Mouse (Mus musculus) liver, embryonic 12.5 days (tissue): ENCODE data around the gene Pias4. TPM values are rescaled to one million over a fixed set of nuclear protein-coding genes. Genes with fewer than 3 reads are reported as not detected.
A peak's percentile ranks its signal among the peaks of the same experiment; 100 is the strongest.

Experiments
- ATAC-seq: fragments of 200-750 bp; cut with Nextera tagmentation; 2 replicates; pipeline ENCODE4 v1.8.0; 2017; ENCODE audit warnings: moderate number of reproducible peaks, mild to moderate bottlenecking, moderate library complexity
- H3K27ac ChIP-seq: fragments of 300-500 bp; sonication (generic); 2 replicates; pipeline ENCODE4 v1.5.1; 2016; ENCODE audit warnings: mild to moderate bottlenecking
- H3K27me3 ChIP-seq: fragments of 300-500 bp; sonication (generic); replicated peaks from 2 replicates; pipeline ENCODE4 v1.6.1; 2016; ENCODE audit warnings: mild to moderate bottlenecking, moderate library complexity
- H3K36me3 ChIP-seq: fragments of 300-500 bp; sonication (generic); 2 replicates; pipeline ENCODE4 v1.6.1; 2016; ENCODE audit warnings: mild to moderate bottlenecking, moderate library complexity
- H3K4me1 ChIP-seq: fragments of 300-500 bp; sonication (generic); 2 replicates; pipeline ENCODE4 v1.6.1; 2016
- H3K4me2 ChIP-seq: fragments of 300-500 bp; sonication (generic); 2 replicates; pipeline ENCODE4 v1.6.1; 2016; ENCODE audit warnings: mild to moderate bottlenecking, moderate library complexity
- H3K4me3 ChIP-seq: fragments of 300-500 bp; sonication (generic); 2 replicates; pipeline ENCODE4 v1.5.1; 2016; ENCODE audit warnings: mild to moderate bottlenecking, moderate library complexity
- H3K9ac ChIP-seq: fragments of 300-500 bp; sonication (generic); 2 replicates; pipeline ENCODE4 v1.6.1; 2016; ENCODE audit warnings: mild to moderate bottlenecking, moderate library complexity
- H3K9me3 ChIP-seq: fragments of 300-500 bp; sonication (generic); replicated peaks from 2 replicates; pipeline ENCODE4 v1.6.1; 2016; ENCODE audit warnings: mild to moderate bottlenecking, moderate library complexity
- WGBS: fragments of 180-500 bp; shearing (Covaris S2); methylation state at CpG from one replicate; pipeline ENCODE4 v1.1.7; 2016; ENCODE audit not compliant: insufficient replicate concordance; 5-methylcytosine and 5-hydroxymethylcytosine counted together
- polyA plus RNA-seq: library from polyadenylated mRNA; unstranded; fragments of >200 nt; fragmentation: Nextera tagmentation; extraction: Ambion mirVana; gene quantifications from 2 replicates; pipeline ENCODE4 v1.2.1, GENCODE M21; 2016

Pias4 gene
- polyA plus RNA-seq, 1 experiment from 2014 or later, result 28.9 TPM

DNA sequence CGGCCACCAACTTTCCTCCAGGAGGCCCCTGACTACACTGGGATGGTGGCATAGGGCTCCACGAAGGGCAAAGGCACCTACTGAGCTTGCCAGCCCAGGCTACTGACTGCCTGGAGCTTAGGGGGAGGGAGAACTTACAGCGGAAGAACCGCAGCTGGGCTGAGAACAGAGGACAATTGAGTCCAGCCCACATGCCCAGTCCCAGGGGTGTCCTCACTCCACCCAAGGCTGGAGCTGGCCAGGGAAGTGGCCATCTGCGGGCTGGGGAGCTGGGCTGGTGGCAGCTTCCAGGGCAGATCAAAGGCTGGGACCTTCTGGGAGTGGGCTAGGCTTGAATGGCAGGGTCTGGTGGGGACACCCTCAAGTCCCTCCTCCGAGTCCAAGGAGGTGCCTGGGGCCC, 13.0 kb downstream of the Pias4 start:
- H3K9me3 ChIP-seq, result no peaks in the 10 kb centered on the region
- no peak for ATAC-seq
- H3K9ac ChIP-seq, result no peak overlapping the region
- peaks cover 28% of the 10 kb centered on the region for H3K4me1 ChIP-seq
- no peak overlapping the region for H3K4me2 ChIP-seq
- H3K27me3 ChIP-seq, result no peaks in the 10 kb centered on the region
- peaks cover 92% of the 10 kb centered on the region for H3K36me3 ChIP-seq
- no peak overlapping the region for H3K4me3 ChIP-seq
- peak overlapping the region; percentile 45; the same call in 1 of the 2 replicates for H3K27ac ChIP-seq
- 81% methylated on average over 6 of the region's 6 CpGs for WGBS

GRCm38 (mm10) chr10:81154313-81154712, 13.4 kb downstream of the Pias4 start:
- Histone ChIP-seq H3K4me3 (no peak overlapping the region), H3K27ac (no peak overlapping the region), H3K4me1 (peaks cover 28% of the 10 kb centered on the region), H3K4me2 (no peak overlapping the region), H3K9me3 (no peaks in the 10 kb centered on the region), H3K27me3 (no peaks in the 10 kb centered on the region), H3K9ac (no peak overlapping the region), H3K36me3 (peaks cover 94% of the 10 kb centered on the region)
- 90% methylated on average over 12 of the region's 12 CpGs for WGBS
- ATAC-seq, result no peak

DNA sequence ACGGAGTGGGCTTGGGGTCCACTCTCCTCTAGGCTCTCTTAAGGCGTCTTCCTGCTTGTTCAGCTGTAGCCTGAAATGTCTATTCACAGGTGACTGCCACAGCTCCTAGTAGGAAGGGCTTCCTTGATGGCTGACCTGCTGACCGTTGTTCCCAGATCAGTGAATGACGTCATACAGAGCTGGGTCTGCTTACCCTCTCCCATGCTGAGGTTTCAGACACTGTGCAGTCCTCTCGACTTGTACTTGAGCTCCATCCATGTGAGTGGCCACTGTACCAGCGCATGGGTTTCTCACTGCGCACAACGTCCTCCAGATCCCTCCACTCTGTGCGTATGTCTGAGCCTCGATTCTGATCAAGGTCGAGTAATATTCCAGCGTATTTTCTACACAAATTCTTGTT, 15.1 kb downstream of the Pias4 start:
- H3K4me2 ChIP-seq, result no peak overlapping the region
- H3K36me3 ChIP-seq, result peaks cover 94% of the 10 kb centered on the region
- H3K4me3 ChIP-seq, result no peak overlapping the region
- 51% methylated on average over 12 of the region's 12 CpGs for WGBS
- peaks cover 24% of the 10 kb centered on the region for H3K4me1 ChIP-seq
- peak overlapping the region; percentile 64 for H3K27ac ChIP-seq
- no peak overlapping the region for H3K9ac ChIP-seq
- H3K27me3 ChIP-seq, result no peaks in the 10 kb centered on the region
- peak; percentile 16; the same call in 1 of the 2 replicates for ATAC-seq
- H3K9me3 ChIP-seq, result no peaks in the 10 kb centered on the region

GRCm38 (mm10) chr10:81151261-81151660, 16.5 kb downstream of the Pias4 start:
- 59% methylated on average over 6 of the region's 6 CpGs for WGBS
- Histone ChIP-seq H3K9ac (no peak overlapping the region), H3K9me3 (no peaks in the 10 kb centered on the region), H3K4me3 (no peak overlapping the region), H3K27me3 (no peaks in the 10 kb centered on the region), H3K27ac (no peak overlapping the region), H3K4me1 (peaks cover 32% of the 10 kb centered on the region), H3K4me2 (no peak overlapping the region), H3K36me3 (peaks cover 94% of the 10 kb centered on the region)
- no peak for ATAC-seq

DNA sequence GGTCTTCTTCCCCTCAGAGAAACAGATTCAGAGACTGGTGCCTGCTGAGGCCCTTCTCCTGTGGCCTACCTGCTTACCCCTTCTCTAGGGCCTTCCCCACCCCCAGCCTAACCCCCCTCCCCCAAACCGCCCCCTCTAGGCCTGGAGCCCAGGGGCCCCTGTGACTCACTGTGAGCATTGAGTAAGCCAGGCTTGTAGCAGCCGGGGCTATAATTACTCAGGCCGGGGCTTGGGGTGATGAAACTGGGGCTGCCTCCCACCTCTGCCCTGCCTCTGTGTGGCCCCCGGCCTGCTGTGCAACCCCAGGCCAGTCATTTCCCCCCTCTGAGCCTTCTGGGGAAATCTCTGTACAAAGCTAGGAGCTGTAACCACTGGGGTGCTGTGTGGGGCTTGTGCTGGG, 21.4 kb downstream of the Pias4 start:
- Histone ChIP-seq H3K9ac (no peak overlapping the region), H3K27me3 (no peaks in the 10 kb centered on the region), H3K4me1 (peaks cover 70% of the 10 kb centered on the region), H3K4me2 (peak overlapping the region; percentile 23; the same call in 1 of the 2 replicates), H3K27ac (0 out of 2 replicates have a peak overlapping the region, but pooled peaks have one; percentile 11), H3K36me3 (peaks cover 99% of the 10 kb centered on the region), H3K4me3 (no peak overlapping the region), H3K9me3 (no peaks in the 10 kb centered on the region)
- no peak for ATAC-seq
- 78% methylated on average over 4 of the region's 4 CpGs for WGBS

DNA sequence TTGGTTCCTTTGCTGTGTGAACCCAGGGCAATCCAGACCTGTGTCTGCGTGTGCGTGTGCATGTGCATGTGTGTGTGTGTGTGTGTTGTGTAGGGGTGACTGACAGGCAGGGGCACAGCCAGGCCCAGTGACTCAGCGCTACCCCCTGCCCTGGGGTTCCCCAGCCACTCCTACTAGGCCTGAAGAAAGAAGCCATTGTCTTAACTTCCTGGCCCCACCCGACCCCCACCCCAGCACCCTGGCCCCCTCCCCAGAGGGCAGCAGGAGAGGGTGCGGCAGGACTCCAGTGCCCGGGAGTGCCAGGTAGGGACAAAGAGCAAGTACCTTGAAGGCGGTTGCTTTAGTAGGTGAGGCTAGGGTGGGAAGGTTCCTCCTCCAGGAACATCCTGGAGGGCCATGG, 21.9 kb downstream of the Pias4 start:
- H3K4me1 ChIP-seq, result peaks cover 71% of the 10 kb centered on the region
- 79% methylated on average over 7 of the region's 7 CpGs for WGBS
- no peak overlapping the region for H3K9ac ChIP-seq
- H3K9me3 ChIP-seq, result no peaks in the 10 kb centered on the region
- H3K27ac ChIP-seq, result peak overlapping the region; percentile 46; the same call in 1 of the 2 replicates
- H3K27me3 ChIP-seq, result no peaks in the 10 kb centered on the region
- H3K4me2 ChIP-seq, result peak overlapping the region; percentile 23; the same call in 1 of the 2 replicates
- ATAC-seq, result no peak
- no peak overlapping the region for H3K4me3 ChIP-seq
- H3K36me3 ChIP-seq, result peaks cover 100% of the 10 kb centered on the region

GRCm38 (mm10) chr10:81145307-81145706, 22.4 kb downstream of the Pias4 start:
- H3K9ac ChIP-seq, result no peak overlapping the region
- H3K4me2 ChIP-seq, result peak overlapping the region; percentile 23; the same call in 1 of the 2 replicates
- WGBS, result 87% methylated on average over 6 of the region's 6 CpGs

DNA sequence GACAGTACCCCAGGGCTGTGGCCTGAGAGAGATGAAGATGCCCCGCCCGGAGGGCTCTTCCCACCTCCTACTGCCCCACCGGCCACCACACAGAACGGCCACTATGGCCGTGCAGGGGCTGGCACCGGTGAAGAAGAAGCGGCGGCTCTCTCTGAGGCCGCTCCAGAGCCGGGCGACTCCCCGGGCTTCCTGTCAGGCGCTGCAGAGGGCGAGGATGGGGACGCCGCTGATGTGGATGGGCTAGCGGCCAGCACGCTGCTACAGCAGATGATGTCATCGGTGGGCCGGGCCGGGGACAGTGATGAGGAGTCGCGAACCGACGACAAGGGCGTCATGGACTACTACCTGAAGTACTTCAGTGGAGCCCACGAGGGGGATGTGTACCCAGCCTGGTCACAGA, 23.1 kb downstream of the Pias4 start:
- no peak for ATAC-seq
- peaks cover 100% of the 10 kb centered on the region for H3K36me3 ChIP-seq
- no peaks in the 10 kb centered on the region for H3K9me3 ChIP-seq
- no peak overlapping the region for H3K9ac ChIP-seq
- H3K27ac ChIP-seq, result no peak overlapping the region
- H3K4me2 ChIP-seq, result no peak overlapping the region
- 89% methylated on average over 27 of the region's 27 CpGs for WGBS
- H3K27me3 ChIP-seq, result no peaks in the 10 kb centered on the region
- peaks cover 73% of the 10 kb centered on the region for H3K4me1 ChIP-seq
- no peak overlapping the region for H3K4me3 ChIP-seq

More at GRCm38 (mm10) chr10:81145307-81145706, 22.4 kb downstream of the Pias4 start:
- no peak overlapping the region for H3K27ac ChIP-seq
- no peak overlapping the region for H3K4me3 ChIP-seq
- ATAC-seq, result no peak
- H3K27me3 ChIP-seq, result no peaks in the 10 kb centered on the region
- H3K9me3 ChIP-seq, result no peaks in the 10 kb centered on the region
- peaks cover 100% of the 10 kb centered on the region for H3K36me3 ChIP-seq
- H3K4me1 ChIP-seq, result peaks cover 73% of the 10 kb centered on the region

DNA sequence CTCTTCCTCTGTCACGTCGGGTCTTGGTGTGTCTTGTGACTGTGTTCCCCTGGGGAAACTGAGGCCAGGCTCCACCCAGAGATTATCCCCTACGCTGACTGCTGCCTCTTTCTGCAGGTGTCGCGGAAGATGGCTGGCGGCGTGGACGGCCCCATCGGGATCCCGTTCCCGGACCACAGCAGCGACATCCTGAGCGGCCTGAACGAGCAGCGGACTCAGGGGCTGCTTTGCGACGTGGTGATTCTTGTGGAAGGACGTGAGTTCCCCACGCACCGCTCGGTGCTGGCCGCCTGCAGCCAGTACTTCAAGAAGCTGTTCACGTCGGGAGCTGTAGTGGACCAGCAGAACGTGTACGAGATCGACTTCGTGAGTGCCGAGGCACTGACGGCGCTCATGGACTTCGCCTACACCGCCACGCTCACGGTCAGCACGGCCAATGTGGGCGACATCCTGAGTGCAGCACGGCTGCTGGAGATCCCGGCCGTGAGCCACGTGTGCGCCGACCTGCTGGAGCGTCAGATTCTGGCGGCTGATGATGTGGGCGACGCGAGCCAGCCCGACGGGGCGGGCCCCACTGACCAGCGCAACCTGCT, 23.8 kb downstream of the Pias4 start:
- Histone ChIP-seq H3K4me1 (peaks cover 78% of the 10 kb centered on the region), H3K27me3 (no peaks in the 10 kb centered on the region), H3K4me3 (no peak overlapping the region), H3K27ac (no peak overlapping the region), H3K36me3 (peaks cover 100% of the 10 kb centered on the region), H3K9ac (no peak overlapping the region), H3K9me3 (no peaks in the 10 kb centered on the region), H3K4me2 (no peak overlapping the region)
- 96% methylated on average over 52 of the region's 52 CpGs for WGBS
- ATAC-seq, result no peak

DNA sequence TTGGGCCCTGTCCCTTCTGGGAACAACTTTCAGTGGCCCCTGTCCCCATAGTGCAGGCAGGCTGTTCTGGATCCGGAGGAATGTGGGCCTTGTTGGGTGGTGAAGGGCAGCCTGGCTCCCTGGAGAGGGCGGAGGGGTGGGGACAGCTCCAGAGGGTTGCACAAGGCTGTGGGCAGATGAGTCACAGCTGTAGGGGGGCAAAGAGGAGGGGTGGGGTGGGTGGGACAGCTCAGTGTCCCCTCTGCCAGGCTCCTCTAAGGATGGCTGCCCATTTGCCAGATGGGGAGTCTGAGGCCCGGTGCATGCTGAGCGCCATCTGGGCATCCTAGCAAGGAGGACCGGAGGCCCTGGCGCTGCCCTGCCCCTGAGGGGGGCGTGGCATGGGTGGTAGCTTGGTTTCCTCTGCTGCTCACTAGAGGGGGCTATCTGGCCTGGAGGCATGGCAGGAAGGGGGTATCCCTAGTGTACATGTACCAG, 24.5 kb downstream of the Pias4 start:
- H3K27me3 ChIP-seq, result no peaks in the 10 kb centered on the region
- H3K4me3 ChIP-seq, result no peak overlapping the region
- WGBS, result 87% methylated on average over 7 of the region's 7 CpGs
- no peaks in the 10 kb centered on the region for H3K9me3 ChIP-seq
- peaks cover 99% of the 10 kb centered on the region for H3K36me3 ChIP-seq
- H3K9ac ChIP-seq, result no peak overlapping the region
- H3K4me2 ChIP-seq, result no peak overlapping the region
- 0 out of 2 replicates have a peak overlapping the region, but pooled peaks have one; percentile 89 for H3K27ac ChIP-seq
- H3K4me1 ChIP-seq, result peaks cover 85% of the 10 kb centered on the region
- ATAC-seq, result no peak

DNA sequence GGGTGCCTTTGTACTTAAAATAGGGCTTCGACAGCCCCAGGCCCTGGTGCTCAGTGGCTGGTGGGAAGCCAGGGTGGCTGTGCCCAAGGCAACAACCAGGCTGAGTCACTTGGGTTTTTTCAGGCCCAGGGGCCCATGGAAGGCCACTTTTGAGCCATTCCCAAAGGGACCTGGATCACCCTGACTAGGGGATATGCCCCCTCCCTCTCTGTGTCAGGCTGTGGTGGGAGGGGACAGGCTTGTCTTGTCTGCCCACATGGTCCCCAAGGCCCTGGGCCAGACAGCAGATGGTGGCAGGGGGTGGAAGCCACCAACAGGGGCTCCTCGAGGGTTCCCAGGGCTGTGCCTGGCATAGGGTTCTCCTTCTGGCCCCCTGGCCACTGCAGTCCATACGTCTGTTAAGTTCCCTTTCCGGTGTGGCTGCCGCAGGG, 25.2 kb downstream of the Pias4 start:
- peaks cover 92% of the 10 kb centered on the region for H3K36me3 ChIP-seq
- H3K9me3 ChIP-seq, result no peaks in the 10 kb centered on the region
- no peaks in the 10 kb centered on the region for H3K27me3 ChIP-seq
- peaks cover 85% of the 10 kb centered on the region for H3K4me1 ChIP-seq
- WGBS, result 78% methylated on average over 5 of the region's 5 CpGs
- peak overlapping the region; percentile 99; the same call in 1 of the 2 replicates for H3K4me2 ChIP-seq
- H3K4me3 ChIP-seq, result no peak overlapping the region
- peak overlapping the region; percentile 89 for H3K27ac ChIP-seq
- ATAC-seq, result no peak
- H3K9ac ChIP-seq, result peak overlapping the region; percentile 95; the same call in 1 of the 2 replicates

- 77% methylated on average over 7 of the region's 7 CpGs for WGBS
Observed at GRCm38 (mm10) chr10:81141455-81142210, 26.1 kb downstream of the Pias4 start.

More at GRCm38 (mm10) chr10:81141455-81142210, 26.1 kb downstream of the Pias4 start:
- peaks cover 81% of the 10 kb centered on the region for H3K4me1 ChIP-seq
- peak overlapping the region; percentile 89 for H3K27ac ChIP-seq
- H3K4me2 ChIP-seq, result peak overlapping the region; percentile 99
- no peak for ATAC-seq
- H3K27me3 ChIP-seq, result no peaks in the 10 kb centered on the region
- no peaks in the 10 kb centered on the region for H3K9me3 ChIP-seq
- H3K9ac ChIP-seq, result peak overlapping the region; percentile 95
- peak overlapping the region; percentile 99 for H3K4me3 ChIP-seq
- peaks cover 83% of the 10 kb centered on the region for H3K36me3 ChIP-seq
